Mouse (Mus musculus): ENCODE results near the gene Gm45711. TPM values are rescaled to one million over a fixed set of nuclear protein-coding genes. Genes with fewer than 3 reads are reported as not detected.
"Not testable (repeated sequence)": the region's sequence is repeated elsewhere in the genome, so short reads cannot be mapped to it uniquely, and the experiment has no call there.

The Gm45711 gene
- total RNA-seq, 2 experiments from 2014 or later, result not detected

- not testable (repeated sequence) for ATAC-seq (replicated peaks; ENCODE audit: poor library complexity, severe bottlenecking)
These were observed 12.0 kb upstream of the Gm45711 start, which contains the start of gene Cmtm2b for GRCm38 (mm10) chr8:104321930-104322329. TSS of gene Cmtm2b (plus strand) at chr8:104322230.

- not testable (repeated sequence) for ATAC-seq (replicated peaks; ENCODE audit: poor library complexity, severe bottlenecking)
These were observed 11.4 kb upstream of the Gm45711 start, which contains the start of gene Gm11020 for GRCm38 (mm10) chr8:104321267-104321666. TSS of gene Gm11020 (plus strand) at chr8:104321567.

GRCm38 (mm10) chr8:104313311-104313710 is 3.4 kb upstream of the Gm45711 start:
- ATAC-seq (replicated peaks; ENCODE audit: poor library complexity, severe bottlenecking), result no peak

- ATAC-seq (replicated peaks; ENCODE audit: poor library complexity, severe bottlenecking), result not testable (repeated sequence)
These were observed 2.1 kb upstream of the Gm45711 start for GRCm38 (mm10) chr8:104312023-104312422.

- ATAC-seq (replicated peaks; ENCODE audit: poor library complexity, severe bottlenecking), result not testable (repeated sequence)
These were observed 1.5 kb downstream of the Gm45711 start for GRCm38 (mm10) chr8:104308341-104308740.

GRCm38 (mm10) chr8:104304962-104305361 is 4.9 kb downstream of the Gm45711 start:
- peak; percentile 59 for ATAC-seq (replicated peaks; ENCODE audit: poor library complexity, severe bottlenecking)

GRCm38 (mm10) chr8:104302536-104302935 is 7.3 kb downstream of the Gm45711 start:
- not testable (repeated sequence) for ATAC-seq (replicated peaks; ENCODE audit: poor library complexity, severe bottlenecking)

- not testable (repeated sequence) for ATAC-seq (replicated peaks; ENCODE audit: poor library complexity, severe bottlenecking)
These were observed 8.3 kb downstream of the Gm45711 start for GRCm38 (mm10) chr8:104301577-104301976.

- ATAC-seq (replicated peaks; ENCODE audit: poor library complexity, severe bottlenecking), result no peak
These were observed 15.5 kb downstream of the Gm45711 start for GRCm38 (mm10) chr8:104294396-104294795.

GRCm38 (mm10) chr8:104293081-104293480 is 16.8 kb downstream of the Gm45711 start, which contains the start of gene Cmtm2a:
TSS of gene Cmtm2a (minus strand) at chr8:104293181.
- ATAC-seq (replicated peaks; ENCODE audit: poor library complexity, severe bottlenecking), result not testable (repeated sequence)

GRCm38 (mm10) chr8:104268937-104269440 is 40.9 kb downstream of the Gm45711 start:
- no peak for ATAC-seq (replicated peaks; ENCODE audit: poor library complexity, severe bottlenecking)

GRCm38 (mm10) chr8:104268368-104268767 is 41.5 kb downstream of the Gm45711 start:
- no peak for ATAC-seq (replicated peaks; ENCODE audit: poor library complexity, severe bottlenecking)

- not testable (repeated sequence) for ATAC-seq (replicated peaks; ENCODE audit: poor library complexity, severe bottlenecking)
These were observed 45.5 kb downstream of the Gm45711 start for GRCm38 (mm10) chr8:104264271-104264935.

- ATAC-seq (replicated peaks; ENCODE audit: poor library complexity, severe bottlenecking), result not testable (repeated sequence)
These were observed 48.1 kb downstream of the Gm45711 start for GRCm38 (mm10) chr8:104261802-104262201.

- ATAC-seq (replicated peaks; ENCODE audit: poor library complexity, severe bottlenecking), result peak; percentile 35
These were observed 56.9 kb downstream of the Gm45711 start for GRCm38 (mm10) chr8:104253016-104253415.

GRCm38 (mm10) chr8:104251461-104251860 is 58.4 kb downstream of the Gm45711 start:
- no peak for ATAC-seq (replicated peaks; ENCODE audit: poor library complexity, severe bottlenecking)

- ATAC-seq (replicated peaks; ENCODE audit: poor library complexity, severe bottlenecking), result peak; percentile 47
These were observed 59.2 kb downstream of the Gm45711 start, which contains the start of gene Cklf for GRCm38 (mm10) chr8:104250439-104251367. TSS of gene Cklf (plus strand) at chr8:104250861.

GRCm38 (mm10) chr8:104249442-104249996 is 60.4 kb downstream of the Gm45711 start:
- no peak for ATAC-seq (replicated peaks; ENCODE audit: poor library complexity, severe bottlenecking)

GRCm38 (mm10) chr8:104248276-104248675 is 61.6 kb downstream of the Gm45711 start, which contains the start of gene Tk2:
TSS of gene Tk2 (minus strand) at chr8:104248558.
- ATAC-seq (replicated peaks; ENCODE audit: poor library complexity, severe bottlenecking), result peak; percentile 65

GRCm38 (mm10) chr8:104247908-104248275 is 62.0 kb downstream of the Gm45711 start:
- ATAC-seq (replicated peaks; ENCODE audit: poor library complexity, severe bottlenecking), result no peak

Measured in granulocyte monocyte progenitor cell, adult 5-6 weeks (primary cell).